Mouse (Mus musculus) bone marrow, adult 2 months (tissue): Measurements from ENCODE around the gene Arhgef1.

ENCODE experiments used
- CTCF ChIP-seq: fragments of 200-500 bp; IDR thresholded peaks from 2 replicates; pipeline ENCODE4 v1.5.1; 2011; ENCODE audit warnings: low read length, control low read depth; ENCODE audit not compliant: control insufficient read depth, insufficient read depth
- POLR2A ChIP-seq: fragments of 200-500 bp; IDR thresholded peaks from 2 replicates; pipeline ENCODE4 v1.6.1; 2011; ENCODE audit warnings: low read depth, mild to moderate bottlenecking, control low read depth, low read length, borderline replicate concordance; ENCODE audit not compliant: control insufficient read depth

DNA sequence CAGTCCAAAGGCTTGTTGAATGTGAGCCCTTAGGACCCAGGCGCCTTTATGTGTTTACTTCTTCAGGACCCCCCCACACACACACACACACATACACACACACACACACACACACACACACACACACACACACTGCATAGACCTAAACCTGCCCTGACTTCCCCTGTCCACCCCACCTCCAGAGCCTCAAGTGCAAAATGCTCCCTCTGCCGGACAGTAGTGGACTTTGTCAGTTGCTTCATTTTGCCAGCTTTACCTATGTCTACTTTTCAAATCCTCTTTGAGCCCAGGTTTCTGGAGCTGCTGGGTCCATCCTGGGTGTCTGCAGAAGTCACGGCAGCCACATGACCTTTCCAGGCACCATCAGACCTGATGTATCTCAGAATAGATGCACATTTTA lies 2.2 kb downstream of the Arhgef1 start:
- TF ChIP-seq CTCF (peak; percentile 85), POLR2A (no peak)
